Mouse (Mus musculus): Measurements from ENCODE around the gene Tspan33. TPM values are rescaled to one million over a fixed set of nuclear protein-coding genes. Genes with fewer than 3 reads are reported as not detected.
"Not testable (repeated sequence)": the region's sequence is repeated elsewhere in the genome, so short reads cannot be mapped to it uniquely, and the experiment has no call there.

Tspan33 gene
- polyA plus RNA-seq, 1 experiment from 2014 or later = 53.5 TPM

- POLR2A ChIA-PET = interaction anchor here (0.6 to 2.1 kb wide), 6 partner anchors 9 to 58 kb away, joined by 3 to 7 read pairs (median 4); no protein-coding TSS in a partner anchor
- ATAC-seq (no peak), DNase-seq (ENCODE audit: low read depth, low spot score) (no peak)
- in situ Hi-C loops (cut with MboI; ENCODE audit: low pct_unique_long_range_greater_than_20kb) = no loop called here
- TF ChIP-seq CTCF (IDR thresholded peaks at IDR 0.05) = no peak
- no peaks in the 10 kb centered on the region for H3K27me3 ChIP-seq
- CTCF ChIA-PET = interaction anchor here (1.0 to 2.7 kb wide), 2 partner anchors 21 to 24 kb away, joined by 5 to 10 read pairs; no protein-coding TSS in a partner anchor
These were observed 42.8 kb downstream of the Tspan33 start for GRCm38 (mm10) chr6:29736610-29737458.

- no peak for TF ChIP-seq CTCF (IDR thresholded peaks at IDR 0.05)
- POLR2A ChIA-PET = interaction anchor here (1.2 kb wide), 1 partner anchor 651 kb away, joined by 7 read pairs; no protein-coding TSS in a partner anchor
- no peak for DNase-seq (ENCODE audit: low read depth, low spot score)
- in situ Hi-C loops (cut with MboI; ENCODE audit: low pct_unique_long_range_greater_than_20kb) = no loop called here
- H3K27me3 ChIP-seq = no peaks in the 10 kb centered on the region
- CTCF ChIA-PET = interaction anchor here (0.7 to 1.1 kb wide), 2 partner anchors 9 to 13 kb away, joined by 3 read pairs; no protein-coding TSS in a partner anchor
- no peak for ATAC-seq
These were observed 57.6 kb downstream of the Tspan33 start for GRCm38 (mm10) chr6:29751466-29752152.

DNA sequence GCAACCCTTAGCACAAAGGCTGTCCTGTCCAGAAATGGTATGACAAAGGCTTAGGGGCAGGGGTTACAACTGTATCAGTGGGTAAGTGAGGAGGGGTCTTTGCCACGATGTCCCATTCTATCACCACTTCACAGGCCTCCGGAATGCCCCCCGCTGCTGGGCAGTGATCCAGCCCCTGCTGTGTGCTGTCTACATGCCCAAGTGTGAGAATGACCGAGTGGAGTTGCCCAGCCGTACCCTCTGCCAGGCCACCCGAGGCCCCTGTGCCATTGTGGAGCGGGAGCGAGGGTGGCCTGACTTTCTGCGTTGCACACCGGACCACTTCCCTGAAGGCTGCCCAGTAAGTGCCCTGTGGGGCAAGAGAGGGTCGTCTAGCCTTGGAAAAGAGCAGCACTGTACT, 59.3 kb downstream of the Tspan33 start:
- no peaks in the 10 kb centered on the region for H3K27me3 ChIP-seq
- DNase-seq (ENCODE audit: low read depth, low spot score) (no peak), ATAC-seq (no peak)
- no peak for TF ChIP-seq CTCF (IDR thresholded peaks at IDR 0.05)
- ChIA-PET POLR2A (no interaction called here), CTCF (no interaction called here)
- in situ Hi-C loops (cut with MboI; ENCODE audit: low pct_unique_long_range_greater_than_20kb) = no loop called here

DNA sequence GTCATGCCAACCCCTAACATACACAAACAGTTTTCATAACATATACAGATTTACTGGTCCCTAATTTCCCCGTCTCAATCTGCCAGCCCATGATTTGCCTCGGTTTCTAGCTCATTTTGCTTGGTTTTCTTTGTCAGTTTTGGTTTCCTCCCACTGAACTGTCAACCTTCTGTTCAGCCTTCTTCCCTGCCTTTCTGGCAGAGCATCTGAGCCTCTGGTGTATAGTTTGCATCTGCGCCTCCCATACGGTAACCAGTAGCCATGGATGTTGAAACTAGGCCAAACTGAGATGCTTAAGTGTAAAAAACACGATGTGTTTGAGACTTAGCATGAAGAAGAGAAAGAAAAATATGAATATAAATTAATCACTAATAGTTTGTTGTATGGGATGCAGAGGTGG, 62.0 kb downstream of the Tspan33 start:
- ChIA-PET CTCF (interaction anchor here (1.0 kb wide), 1 partner anchor 10 kb away, joined by 3 read pairs; no protein-coding TSS in a partner anchor), POLR2A (interaction anchor here (1.2 to 1.6 kb wide), 2 partner anchors 19 to 22 kb away, joined by 4 to 6 read pairs; no protein-coding TSS in a partner anchor)
- in situ Hi-C loops (cut with MboI; ENCODE audit: low pct_unique_long_range_greater_than_20kb) = loop anchor here (5.0 kb wide), 1 partner anchor 44 kb away; no protein-coding TSS in a partner anchor
- no peaks in the 10 kb centered on the region for H3K27me3 ChIP-seq
- ATAC-seq (no peak), DNase-seq (ENCODE audit: low read depth, low spot score) (no peak)
- TF ChIP-seq CTCF (IDR thresholded peaks at IDR 0.05) = no peak

GRCm38 (mm10) chr6:29756476-29756875, 62.5 kb downstream of the Tspan33 start:
- ATAC-seq (no peak), DNase-seq (ENCODE audit: low read depth, low spot score) (no peak)
- POLR2A ChIA-PET = interaction anchor here (1.2 to 1.6 kb wide), 2 partner anchors 20 to 22 kb away, joined by 4 to 6 read pairs; no protein-coding TSS in a partner anchor
- no peak for TF ChIP-seq CTCF (IDR thresholded peaks at IDR 0.05)
- in situ Hi-C loops (cut with MboI; ENCODE audit: low pct_unique_long_range_greater_than_20kb) = loop anchor here (5.0 kb wide), 1 partner anchor 44 kb away; no protein-coding TSS in a partner anchor
- CTCF ChIA-PET = interaction anchor here (1.0 kb wide), 1 partner anchor 9 kb away, joined by 3 read pairs; no protein-coding TSS in a partner anchor
- no peaks in the 10 kb centered on the region for H3K27me3 ChIP-seq

GRCm38 (mm10) chr6:29758417-29758816, 64.4 kb downstream of the Tspan33 start:
- no peak for DNase-seq (ENCODE audit: low read depth, low spot score)
- ChIA-PET POLR2A (interaction anchor here (0.6 to 2.1 kb wide), 3 partner anchors 9 to 40 kb away, joined by 3 to 5 read pairs (median 4); no protein-coding TSS in a partner anchor), CTCF (interaction anchor here (0.8 to 2.1 kb wide), 9 partner anchors 9 to 371 kb away, joined by 3 to 8 read pairs (median 4); partner anchors contain the start of gene Ahcyl2)
- in situ Hi-C loops (cut with MboI; ENCODE audit: low pct_unique_long_range_greater_than_20kb) = loop anchor here (5.0 kb wide), 1 partner anchor 46 kb away; no protein-coding TSS in a partner anchor
- no peaks in the 10 kb centered on the region for H3K27me3 ChIP-seq
- no peak for ATAC-seq
- no peak for TF ChIP-seq CTCF (IDR thresholded peaks at IDR 0.05)

DNA sequence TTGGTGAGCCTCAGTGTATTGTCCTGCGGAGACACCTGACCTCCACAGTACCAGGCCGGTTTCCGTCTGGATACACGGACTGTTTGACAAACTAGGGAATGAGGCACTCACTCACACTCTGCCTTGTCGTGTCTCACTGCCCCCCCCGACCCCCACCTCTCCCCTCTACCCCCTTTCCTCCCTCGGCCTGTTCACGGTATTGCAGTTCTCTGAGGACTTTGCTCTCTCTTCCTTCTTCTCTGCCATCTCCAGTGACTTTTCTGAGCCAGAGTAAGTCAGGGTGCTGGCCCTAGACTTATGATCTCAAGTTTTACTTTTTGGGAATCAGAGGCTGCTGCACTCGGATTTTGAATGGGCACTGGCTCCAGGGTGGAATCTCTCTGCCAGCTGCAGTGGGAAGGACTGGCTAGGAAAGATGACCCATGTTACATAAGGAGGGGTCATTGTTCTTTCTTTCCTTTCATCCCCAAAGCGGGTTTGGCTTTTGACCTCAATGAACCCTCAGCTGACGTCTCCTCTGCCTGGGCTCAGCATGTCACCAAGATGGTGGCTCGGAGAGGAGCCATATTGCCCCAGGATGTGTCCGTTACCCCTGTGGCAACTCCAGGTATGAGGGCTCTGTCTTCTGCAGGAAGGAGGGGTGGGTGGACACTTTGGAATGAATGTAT, 65.1 kb downstream of the Tspan33 start:
- no peaks in the 10 kb centered on the region for H3K27me3 ChIP-seq
- ChIA-PET CTCF (interaction anchor here (0.8 to 2.1 kb wide), 7 partner anchors 8 to 67 kb away, joined by 3 to 8 read pairs (median 4); partner anchors contain the start of gene Ahcyl2), POLR2A (interaction anchor here (0.6 to 2.1 kb wide), 2 partner anchors 8 to 23 kb away, joined by 4 to 5 read pairs; no protein-coding TSS in a partner anchor)
- DNase-seq (ENCODE audit: low read depth, low spot score) = no peak
- no peak for ATAC-seq
- in situ Hi-C loops (cut with MboI; ENCODE audit: low pct_unique_long_range_greater_than_20kb) = loop anchor here (5.0 kb wide), 1 partner anchor 47 kb away; no protein-coding TSS in a partner anchor
- no peak for TF ChIP-seq CTCF (IDR thresholded peaks at IDR 0.05)

DNA sequence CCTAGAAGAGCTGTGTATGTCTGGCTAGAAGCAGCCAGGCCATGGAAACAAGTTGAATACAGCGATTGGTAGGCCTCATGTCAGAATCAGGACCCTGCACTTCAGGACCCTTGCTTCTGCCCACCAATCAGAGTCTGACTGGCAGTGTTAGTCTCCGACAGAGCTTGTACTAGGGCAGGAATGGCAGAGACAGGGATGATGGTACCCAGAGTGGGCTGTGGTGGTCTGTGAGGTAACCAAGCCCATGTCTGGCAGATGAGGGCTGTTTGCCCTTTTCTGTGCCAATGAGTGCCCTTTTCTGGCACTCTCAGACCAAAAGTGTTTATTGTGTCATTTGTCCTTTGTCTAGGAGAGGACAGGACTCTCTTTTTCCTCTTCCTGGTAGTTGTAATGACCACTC, 66.4 kb downstream of the Tspan33 start:
- DNase-seq (ENCODE audit: low read depth, low spot score); ATAC-seq; H3K27me3 ChIP-seq; POLR2A ChIA-PET: not testable (repeated sequence)
- in situ Hi-C loops (cut with MboI; ENCODE audit: low pct_unique_long_range_greater_than_20kb) = loop anchor here (5.0 kb wide), 2 partner anchors 62 to 182 kb away; no protein-coding TSS in a partner anchor
- CTCF ChIA-PET = interaction anchor here (1.2 kb wide), 1 partner anchor 61 kb away, joined by 4 read pairs; no protein-coding TSS in a partner anchor

DNA sequence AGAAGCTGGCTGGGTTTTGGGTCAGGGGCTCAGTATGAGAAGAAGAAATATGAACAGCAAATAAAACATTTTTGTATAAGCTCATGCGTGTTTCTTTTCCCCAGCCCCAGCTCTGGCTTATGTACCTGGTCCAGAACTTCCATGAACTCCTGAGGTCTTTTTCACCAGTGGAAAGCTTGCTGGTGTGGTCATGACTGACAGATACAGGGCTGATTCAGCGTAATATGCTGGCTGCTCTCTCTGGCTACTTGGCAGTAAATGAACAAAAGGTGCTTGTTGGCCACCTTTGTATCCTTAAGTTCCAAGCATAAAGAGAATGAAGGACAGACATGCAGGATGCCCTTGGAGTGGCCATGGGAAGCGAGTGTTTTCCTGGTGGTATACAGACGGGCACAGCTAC, 67.3 kb downstream of the Tspan33 start:
- ChIA-PET CTCF (interaction anchor here (1.2 to 2.9 kb wide), 5 partner anchors 10 to 60 kb away, joined by 4 to 12 read pairs (median 9); no protein-coding TSS in a partner anchor), POLR2A (interaction anchor here (1.0 to 1.8 kb wide), 2 partner anchors 25 to 57 kb away, joined by 3 to 7 read pairs; partner anchors contain the start of gene Smo)
- no peaks in the 10 kb centered on the region for H3K27me3 ChIP-seq
- TF ChIP-seq CTCF (IDR thresholded peaks at IDR 0.05) = no peak
- ATAC-seq (no peak), DNase-seq (ENCODE audit: low read depth, low spot score) (no peak)
- in situ Hi-C loops (cut with MboI; ENCODE audit: low pct_unique_long_range_greater_than_20kb) = loop anchor here (5.0 kb wide), 2 partner anchors 61 to 181 kb away; no protein-coding TSS in a partner anchor
